Mouse (Mus musculus) E14TG2a.4 (cell line): ENCODE data around the gene Katnal1.

ENCODE experiments used
- CTCF ChIP-seq: conservative IDR thresholded peaks from 2 replicates; pipeline ENCODE4 v1.5.1; 2014; ENCODE audit warnings: low read length
- POU5F1 ChIP-seq: IDR thresholded peaks from 2 replicates; pipeline ENCODE4 v1.6.1; 2014; ENCODE audit warnings: low read length, borderline replicate concordance

DNA sequence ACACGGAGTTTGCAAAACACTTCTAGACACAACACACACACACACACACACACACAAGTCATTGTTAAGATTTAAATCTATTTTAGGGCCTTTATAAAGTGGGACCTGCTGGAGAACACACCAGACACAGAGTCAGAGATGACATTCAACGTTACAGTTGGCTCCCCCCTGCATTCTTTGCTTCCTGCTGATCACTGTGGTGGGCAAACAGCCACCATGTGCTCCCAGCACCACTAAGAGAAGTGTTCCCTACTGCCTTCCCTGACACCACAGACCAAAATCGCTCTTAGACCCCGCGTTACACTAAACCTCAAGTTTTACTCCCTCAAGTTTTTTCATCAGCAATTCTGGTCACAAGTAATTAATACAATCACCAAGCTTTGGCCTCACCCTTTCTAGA, 39.1 kb upstream of the Katnal1 start:
- TF ChIP-seq POU5F1 (no peak), CTCF (no peak)
